Mouse (Mus musculus) megakaryocyte, embryonic 14.5 days (primary cell): ENCODE measurements around the gene Epha2.

Experiments used
- FLI1 ChIP-seq: IDR thresholded peaks from 2 replicates; pipeline ENCODE4 v1.6.1; 2012; ENCODE audit warnings: low read length, inconsistent platforms, mixed read lengths
- GATA1 ChIP-seq: IDR thresholded peaks from 3 replicates; pipeline ENCODE4 v1.6.1; 2012; ENCODE audit warnings: mixed read lengths, low read length, inconsistent platforms, borderline replicate concordance

GRCm38 (mm10) chr4:141332258-141332657 lies 31.2 kb downstream of the Epha2 start:
- TF ChIP-seq FLI1 (no peak), GATA1 (no peak)
